Mouse (Mus musculus) layer of hippocampus, adult 8-10 months (tissue): ENCODE data around the gene Gkap1. TPM values are rescaled to one million over a fixed set of nuclear protein-coding genes. Genes with fewer than 3 reads are reported as not detected.

Source experiments
- DNase-seq, 2 experiments: peaks; one replicate each; pipeline ENCODE4 v3.0.0; 2022; ENCODE audit warnings: low spot score in 2 of 2
- microRNA-seq, 2 experiments: library from miRNA; unstranded; fragments of <30 nt; microRNA quantifications; one replicate each; pipeline ENCODE4 v1.2.0; 2022
- total RNA-seq, 4 experiments: library from RNA; stranded (reverse); gene quantifications; 2 replicates each; pipeline ENCODE4 v1.2.4; 2022

Gkap1 gene
- total RNA-seq, 4 experiments from 2014 or later, result 17.6 to 22.4 (median 19.1) TPM

GRCm38 (mm10) chr13:58201908-58202307 is 73.6 kb downstream of the Gkap1 start:
- DNase-seq, result no peak

GRCm38 (mm10) chr13:58201343-58201742 is 74.2 kb downstream of the Gkap1 start:
- DNase-seq, result no peak

GRCm38 (mm10) chr13:58197981-58198640 is 77.4 kb downstream of the Gkap1 start:
- DNase-seq, result no peak

- DNase-seq, result no peak
Measured at GRCm38 (mm10) chr13:58197211-58197610, 78.3 kb downstream of the Gkap1 start.

- DNase-seq, result no peak
Measured at GRCm38 (mm10) chr13:58194908-58195307, 80.6 kb downstream of the Gkap1 start.

- no peak for DNase-seq
Measured at GRCm38 (mm10) chr13:58193221-58193620, 82.3 kb downstream of the Gkap1 start.

GRCm38 (mm10) chr13:58192146-58192545 is 83.4 kb downstream of the Gkap1 start:
- DNase-seq, result peak in 1 of 2 experiments; percentile 14

- no peak for DNase-seq
Measured at GRCm38 (mm10) chr13:58191516-58191915, 84.0 kb downstream of the Gkap1 start.

GRCm38 (mm10) chr13:58189473-58189872 is 86.0 kb downstream of the Gkap1 start:
- peak; percentile 13 to 28 for DNase-seq

- peak; percentile 63 to 78 for DNase-seq
Measured at GRCm38 (mm10) chr13:58188412-58188811, 87.1 kb downstream of the Gkap1 start.

GRCm38 (mm10) chr13:58187751-58188150 is 87.7 kb downstream of the Gkap1 start:
- no peak for DNase-seq

GRCm38 (mm10) chr13:58186281-58186680 is 89.2 kb downstream of the Gkap1 start:
- no peak for DNase-seq

GRCm38 (mm10) chr13:58184111-58184510 is 91.4 kb downstream of the Gkap1 start:
- DNase-seq, result no peak

Small RNA genes within 50 kb of the gene (microRNA-seq; reads per million reads assigned to microRNA genes)
- gene Mir6369, result 0 reads per million in 2 experiments

Other genes starting within 250 kb of the Gkap1 start
- 10 to 100 TPM; 33.8 to 50.3 (median 42.2) TPM for gene Klhl3, start 162.1 kb downstream of the Gkap1 start, total RNA-seq
- 100 to 1,000 TPM in 2 of 4 experiments, 10 to 100 TPM in 2; 91.1 to 119 (median 106) TPM for gene Hnrnpa0, start 147.1 kb downstream of the Gkap1 start, total RNA-seq
- gene Idnk, start 118.0 kb downstream of the Gkap1 start, total RNA-seq, result 10 to 100 TPM; 29.5 to 39.2 (median 33.4) TPM
- 100 to 1,000 TPM; 139 to 165 (median 152) TPM for gene Ubqln1, start 60.0 kb downstream of the Gkap1 start, total RNA-seq
- gene Kif27, start 83.4 kb upstream of the Gkap1 start, total RNA-seq, result 1 to 10 TPM; 2.9 to 4.5 (median 4.1) TPM
- gene 2210016F16Rik, start 109.5 kb upstream of the Gkap1 start, total RNA-seq, result 1 to 10 TPM; 6.8 to 9.5 (median 7.6) TPM
- 10 to 100 TPM; 17.0 to 20.7 (median 18.1) TPM for gene Rmi1, start 126.5 kb upstream of the Gkap1 start, total RNA-seq
- gene Hnrnpk, start 127.6 kb upstream of the Gkap1 start, total RNA-seq, result 100 to 1,000 TPM; 676 to 762 (median 708) TPM